In genomic region chr1:190481071-190481470, GRCm38 (mm10) we compare ENCODE assay signal across 8 mouse cellular contexts.
"Had no signal": no experiment of that assay in that cellular context is flagged by ENCODE, and none has a peak within 500 bp of the region (broad histone marks: within the 10 kb centered on the region; RNA-seq: fewer than 3 reads in every experiment).

No protein-coding gene starts in this region.

- DNase-seq: lung, adult 18-20 months; lung, postnatal 14 days; lung, postnatal 4 days; midbrain, embryonic 14.5 days; right cerebral cortex, postnatal 14 days; thymus, adult 2 months; thymus, postnatal 25 days; thymus, postnatal 4 days had no signal
